Mouse (Mus musculus) testis, postnatal 14 days (tissue): Measurements from ENCODE around the gene Lgals7.

ENCODE experiments used
- DNase-seq: peaks from one replicate; pipeline ENCODE4 v3.0.0; 2021; ENCODE audit warnings: low spot score

The Lgals7 gene

GRCm38 (mm10) chr7:28863540-28863939, at the start of gene Lgals7:
Gene Lgals7 (plus strand): TSS chr7:28863853.
- no peak for DNase-seq

- DNase-seq = no peak
Measured at GRCm38 (mm10) chr7:28814306-28815034, 49.2 kb upstream of the Lgals7 start.

- DNase-seq = no peak
Measured at GRCm38 (mm10) chr7:28815230-28815629, 48.4 kb upstream of the Lgals7 start.

- DNase-seq = no peak
Measured at GRCm38 (mm10) chr7:28816201-28816600, 47.5 kb upstream of the Lgals7 start.

- no peak for DNase-seq
Measured at GRCm38 (mm10) chr7:28816920-28817319, 46.7 kb upstream of the Lgals7 start.

GRCm38 (mm10) chr7:28817524-28817923, 46.1 kb upstream of the Lgals7 start:
- no peak for DNase-seq

GRCm38 (mm10) chr7:28817957-28818356, 45.7 kb upstream of the Lgals7 start:
- DNase-seq = no peak

- no peak for DNase-seq
Measured at GRCm38 (mm10) chr7:28818436-28818835, 45.2 kb upstream of the Lgals7 start.

- DNase-seq = no peak
Measured at GRCm38 (mm10) chr7:28818861-28819452, 44.7 kb upstream of the Lgals7 start.

- DNase-seq = no peak
Measured at GRCm38 (mm10) chr7:28819571-28819970, 44.1 kb upstream of the Lgals7 start.

GRCm38 (mm10) chr7:28820358-28821260, 43.0 kb upstream of the Lgals7 start:
- DNase-seq = peak; percentile 79

GRCm38 (mm10) chr7:28821261-28821831, 42.3 kb upstream of the Lgals7 start:
- no peak for DNase-seq

- DNase-seq = no peak
Measured at GRCm38 (mm10) chr7:28822556-28822955, 41.1 kb upstream of the Lgals7 start.

- DNase-seq = no peak
Measured at GRCm38 (mm10) chr7:28822993-28823903, 40.4 kb upstream of the Lgals7 start.

GRCm38 (mm10) chr7:28823932-28824331, 39.7 kb upstream of the Lgals7 start:
- DNase-seq = no peak

GRCm38 (mm10) chr7:28824941-28825685, 38.5 kb upstream of the Lgals7 start, which contains the start of gene Ech1:
Gene Ech1 (plus strand): TSS chr7:28825217.
- DNase-seq = peak; percentile 91

GRCm38 (mm10) chr7:28825686-28826401, 37.8 kb upstream of the Lgals7 start:
- DNase-seq = no peak

- DNase-seq = no peak
Measured at GRCm38 (mm10) chr7:28826402-28826772, 37.3 kb upstream of the Lgals7 start.

GRCm38 (mm10) chr7:28827338-28827737, 36.3 kb upstream of the Lgals7 start:
- DNase-seq = no peak

GRCm38 (mm10) chr7:28829821-28830220, 33.8 kb upstream of the Lgals7 start:
- no peak for DNase-seq
